Mouse (Mus musculus) ES-Bruce4 (cell line): Measurements from ENCODE around the gene Ergic1. TPM values are rescaled to one million over a fixed set of nuclear protein-coding genes. Genes with fewer than 3 reads are reported as not detected.

Source experiments
- H3K27ac ChIP-seq: 2 replicates; pipeline ENCODE4 v1.5.1; 2012; ENCODE audit warnings: low read length, inconsistent platforms; ENCODE audit not compliant: insufficient read depth
- H3K27me3 ChIP-seq: 2 replicates; pipeline ENCODE4 v1.6.1; 2012; ENCODE audit warnings: mild to moderate bottlenecking, low read length, inconsistent platforms; ENCODE audit not compliant: control insufficient read depth, poor library complexity, insufficient read depth, severe bottlenecking
- H3K36me3 ChIP-seq: 2 replicates; pipeline ENCODE4 v1.6.1; 2012; ENCODE audit warnings: inconsistent platforms, mild to moderate bottlenecking, low read length, moderate library complexity; ENCODE audit not compliant: control insufficient read depth, poor library complexity, insufficient read depth, severe bottlenecking
- H3K4me1 ChIP-seq: one replicate; pipeline ENCODE4 v1.8.1; 2011; ENCODE audit warnings: low read length; ENCODE audit not compliant: control insufficient read depth, insufficient read depth
- H3K4me3 ChIP-seq: 2 replicates; pipeline ENCODE4 v1.5.1; 2011; ENCODE audit warnings: low read depth, mild to moderate bottlenecking, low read length
- H3K9ac ChIP-seq: 2 replicates; pipeline ENCODE4 v1.6.1; 2012; ENCODE audit warnings: low read depth, mild to moderate bottlenecking, inconsistent platforms; ENCODE audit not compliant: poor library complexity, severe bottlenecking
- H3K9me3 ChIP-seq: replicated peaks from 2 replicates; pipeline ENCODE4 v1.6.1; 2012; ENCODE audit warnings: mild to moderate bottlenecking, low read length, inconsistent platforms; ENCODE audit not compliant: control insufficient read depth, poor library complexity, insufficient read depth, severe bottlenecking
- CTCF ChIP-seq: IDR thresholded peaks from one replicate; pipeline ENCODE4 v1.8.1; 2011; ENCODE audit warnings: low read depth, low read length
- EP300 ChIP-seq: IDR thresholded peaks from 2 replicates; pipeline ENCODE4 v1.6.1; 2011; ENCODE audit warnings: low read depth, low read length; ENCODE audit not compliant: insufficient read depth
- POLR2A ChIP-seq: IDR thresholded peaks from one replicate; pipeline ENCODE4 v1.8.1; 2011; ENCODE audit warnings: low read length; ENCODE audit not compliant: insufficient read depth
- polyA plus RNA-seq: library from polyadenylated mRNA; stranded (reverse); fragments of >200 nt; gene quantifications from 2 replicates; pipeline ENCODE4 v1.2.4, GENCODE M21; 2011; ENCODE audit warnings: low read depth; ENCODE audit not compliant: missing spikeins, insufficient read depth, insufficient read length

Ergic1 gene
- polyA plus RNA-seq, 1 experiment: 166 TPM

DNA sequence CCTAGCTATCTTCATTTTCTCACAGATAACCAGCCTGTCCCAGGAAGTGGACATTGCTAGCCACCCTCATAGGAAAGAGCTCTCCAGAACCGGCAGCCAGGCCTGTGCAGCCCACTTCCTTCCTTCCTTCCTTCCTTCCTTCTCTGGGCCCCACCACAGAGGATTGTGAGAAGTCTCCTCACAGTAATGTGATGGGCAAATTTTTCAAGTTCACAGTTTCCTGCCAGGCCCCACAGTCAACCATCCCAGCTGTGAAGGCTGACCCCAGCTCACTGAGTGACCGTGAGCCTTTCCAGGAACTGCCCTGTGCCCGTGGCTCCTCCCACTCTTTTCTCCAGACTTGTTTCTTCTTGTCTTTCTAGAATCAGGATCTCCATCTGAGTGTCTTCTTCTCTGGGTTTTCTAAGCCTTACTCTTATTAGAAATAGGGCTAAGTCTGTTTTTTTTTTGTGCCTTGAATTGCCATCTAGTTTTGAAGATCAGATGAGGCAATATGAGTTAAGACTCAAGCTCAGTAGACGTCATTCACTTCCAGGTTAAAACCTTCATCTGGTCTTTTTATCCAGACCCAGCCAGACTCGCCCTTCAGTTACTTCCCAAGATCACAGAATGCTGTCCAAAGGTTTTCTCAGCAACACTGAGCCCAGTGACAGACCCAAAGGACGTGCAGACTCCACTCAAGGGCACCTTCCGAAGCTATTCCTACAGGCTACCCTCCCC, 34.3 kb downstream of the Ergic1 start:
- H3K4me1 ChIP-seq: peaks cover 19% of the 10 kb centered on the region
- no peak overlapping the region for H3K4me3 ChIP-seq
- H3K27ac ChIP-seq: peak overlapping the region; percentile 98
- no peaks in the 10 kb centered on the region for H3K27me3 ChIP-seq
- peak overlapping the region; percentile 17; the same call in 1 of the 2 replicates for H3K9ac ChIP-seq
- TF ChIP-seq POLR2A: no peak
- TF ChIP-seq CTCF: no peak
- TF ChIP-seq EP300: no peak; the same call in 1 of the 2 replicates
- no peaks in the 10 kb centered on the region for H3K36me3 ChIP-seq
- no peaks in the 10 kb centered on the region for H3K9me3 ChIP-seq

DNA sequence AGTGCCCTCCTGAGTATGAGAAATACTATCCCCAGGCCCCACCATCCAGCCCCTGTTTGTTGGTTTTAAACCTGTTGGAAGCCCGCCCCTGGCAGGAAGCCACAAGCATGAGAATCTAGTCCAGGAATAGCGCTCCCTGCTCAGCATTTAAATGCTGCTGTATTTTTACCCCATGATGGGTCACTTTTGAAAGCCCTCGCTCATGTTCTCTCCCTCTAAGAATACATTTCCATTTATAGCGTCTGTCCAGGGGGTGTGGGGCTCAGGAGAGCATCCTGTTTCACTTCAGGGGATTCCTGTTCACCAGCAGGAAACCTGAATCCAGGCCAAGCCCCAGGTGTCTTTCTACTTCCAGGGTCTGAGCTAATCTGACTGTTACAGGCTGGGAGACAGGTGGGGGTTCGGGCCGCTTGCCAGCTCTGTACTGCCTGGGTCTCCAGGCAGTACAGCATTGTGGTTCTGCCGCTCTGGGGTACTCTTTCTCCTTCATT, 34.9 kb downstream of the Ergic1 start:
- H3K27ac ChIP-seq: peak overlapping the region; percentile 98
- H3K9ac ChIP-seq: 0 out of 2 replicates have a peak overlapping the region, but pooled peaks have one; percentile 17
- no peaks in the 10 kb centered on the region for H3K36me3 ChIP-seq
- no peaks in the 10 kb centered on the region for H3K27me3 ChIP-seq
- TF ChIP-seq CTCF (no peak), POLR2A (no peak), EP300 (peak; percentile 80)
- peaks cover 19% of the 10 kb centered on the region for H3K4me1 ChIP-seq
- H3K4me3 ChIP-seq: no peak overlapping the region; the same call in 1 of the 2 replicates
- H3K9me3 ChIP-seq: no peaks in the 10 kb centered on the region

DNA sequence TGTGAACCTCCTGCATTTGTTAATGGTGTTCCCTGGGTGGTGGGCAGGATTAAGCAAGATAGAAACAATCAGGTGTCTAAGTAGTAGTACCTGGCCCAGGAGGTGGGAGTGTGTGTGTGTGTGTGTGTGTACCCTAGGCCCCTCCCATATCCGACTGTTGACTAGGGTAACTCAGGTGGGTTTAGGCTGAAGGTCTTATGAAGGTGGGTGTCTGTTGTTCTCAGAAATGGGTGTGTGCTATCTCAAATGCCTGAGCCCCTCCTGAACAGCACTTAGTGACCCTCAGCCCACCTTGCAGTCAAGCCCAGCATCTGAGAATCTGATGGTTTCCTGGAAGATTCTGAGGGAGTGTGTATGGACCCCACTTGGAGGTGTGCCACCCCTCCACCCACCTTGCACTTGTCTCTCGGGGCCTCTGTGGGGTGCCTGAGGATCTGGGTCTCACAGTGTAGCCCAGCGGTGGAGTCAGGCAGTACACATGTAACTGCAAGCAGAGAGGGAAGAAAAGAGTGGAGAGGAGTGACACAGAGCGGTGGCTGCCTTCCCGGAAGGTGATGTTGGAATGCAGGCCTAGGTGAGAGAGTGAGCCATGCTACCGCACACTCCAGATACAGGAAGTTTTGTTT, 35.7 kb downstream of the Ergic1 start:
- peaks cover 19% of the 10 kb centered on the region for H3K4me1 ChIP-seq
- 0 out of 2 replicates have a peak overlapping the region, but pooled peaks have one; percentile 1 for H3K4me3 ChIP-seq
- no peaks in the 10 kb centered on the region for H3K27me3 ChIP-seq
- no peak overlapping the region for H3K9ac ChIP-seq
- H3K27ac ChIP-seq: peak overlapping the region; percentile 98
- peak; percentile 16 for TF ChIP-seq CTCF
- peak; percentile 93 for TF ChIP-seq EP300
- no peak for TF ChIP-seq POLR2A
- H3K9me3 ChIP-seq: no peaks in the 10 kb centered on the region
- H3K36me3 ChIP-seq: no peaks in the 10 kb centered on the region

DNA sequence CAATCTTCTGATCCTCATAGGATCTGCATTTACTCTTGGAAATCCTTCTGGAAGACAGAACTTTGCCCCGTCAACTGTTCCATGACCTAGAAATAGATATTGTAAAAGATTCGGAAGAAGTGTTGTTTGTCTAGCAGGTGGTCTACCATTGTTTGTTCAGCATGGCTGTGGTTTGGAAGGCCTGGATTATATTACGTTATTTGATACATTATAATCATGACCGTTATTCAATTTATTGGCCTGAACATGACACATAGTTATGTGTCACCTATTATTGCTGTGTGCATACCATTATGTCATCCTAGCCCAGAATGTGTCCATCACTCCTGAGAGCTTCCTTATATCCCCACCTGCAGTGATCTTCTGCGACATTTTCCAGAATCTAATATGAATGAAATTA, 37.6 kb downstream of the Ergic1 start:
- peaks cover 27% of the 10 kb centered on the region for H3K4me1 ChIP-seq
- TF ChIP-seq CTCF (no peak), POLR2A (no peak)
- no peak overlapping the region for H3K27ac ChIP-seq
- no peak overlapping the region for H3K9ac ChIP-seq
- H3K36me3 ChIP-seq: no peaks in the 10 kb centered on the region
- H3K9me3 ChIP-seq: no peaks in the 10 kb centered on the region
- H3K27me3 ChIP-seq: no peaks in the 10 kb centered on the region
- no peak overlapping the region for H3K4me3 ChIP-seq

DNA sequence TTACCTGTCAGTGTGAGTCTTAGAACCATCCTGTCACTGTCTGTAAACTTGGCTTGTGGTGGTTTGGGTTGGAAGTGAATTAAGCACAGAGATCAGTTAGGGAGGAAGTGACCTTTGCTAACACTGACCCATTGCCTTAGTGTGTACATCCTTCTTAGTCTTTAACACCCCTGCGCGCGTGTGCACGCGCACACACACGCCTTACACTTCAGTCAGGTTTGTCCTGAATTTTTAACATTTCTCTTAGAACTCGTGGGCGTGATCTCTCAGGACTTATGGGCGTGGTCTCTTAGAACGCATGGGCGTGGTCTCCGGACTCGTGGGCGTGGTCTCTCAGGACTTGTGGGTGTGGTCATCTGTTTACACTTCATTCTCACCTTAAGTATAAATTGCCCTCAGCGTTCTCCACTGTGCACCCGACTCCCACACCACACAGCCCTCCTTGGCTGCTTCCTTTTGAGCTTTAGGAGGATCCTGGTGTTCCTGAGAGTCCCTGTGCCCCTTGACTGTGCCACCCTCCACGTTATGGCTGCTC, 39.7 kb downstream of the Ergic1 start:
- Histone ChIP-seq H3K27me3 (no peaks in the 10 kb centered on the region), H3K9me3 (no peaks in the 10 kb centered on the region), H3K4me1 (peaks cover 26% of the 10 kb centered on the region), H3K4me3 (peak overlapping the region; percentile 17), H3K36me3 (no peaks in the 10 kb centered on the region), H3K27ac (peak overlapping the region; percentile 63), H3K9ac (no peak overlapping the region; the same call in 1 of the 2 replicates)
- TF ChIP-seq EP300 (peak; percentile 62), POLR2A (no peak), CTCF (no peak)
